Mouse (Mus musculus): Measurements from ENCODE around the gene Acot4.
"Not testable (repeated sequence)": the region's sequence is repeated elsewhere in the genome, so short reads cannot be mapped to it uniquely, and the experiment has no call there.

- TF ChIP-seq EP300, CTCF (IDR thresholded peaks at IDR 0.05; ENCODE audit: low read depth): not testable (repeated sequence)
These were observed 9.1 kb upstream of the Acot4 start for GRCm38 (mm10) chr12:84029043-84029442.
